Mouse (Mus musculus) lung, embryonic 16.5 days (tissue): ENCODE measurements around the gene Slc16a6. TPM values are rescaled to one million over a fixed set of nuclear protein-coding genes. Genes with fewer than 3 reads are reported as not detected.

ENCODE experiments used
- ATAC-seq: fragments of 200-750 bp; cut with Nextera tagmentation; 2 replicates; pipeline ENCODE4 v1.8.0; 2017; ENCODE audit warnings: low read depth, mild to moderate bottlenecking, moderate library complexity
- H3K27ac ChIP-seq: fragments of 300-500 bp; sonication (generic); 2 replicates; pipeline ENCODE4 v1.5.1; 2014; ENCODE audit warnings: mild to moderate bottlenecking, control low read depth, low read length
- H3K27me3 ChIP-seq: fragments of 300-500 bp; sonication (generic); 2 replicates; pipeline ENCODE4 v1.6.1; 2014; ENCODE audit warnings: low read depth, low read length, mixed read lengths; ENCODE audit not compliant: control insufficient read depth, insufficient read depth
- H3K36me3 ChIP-seq: fragments of 300-500 bp; sonication (generic); 2 replicates; pipeline ENCODE4 v1.6.1; 2014; ENCODE audit warnings: low read length; ENCODE audit not compliant: control insufficient read depth, insufficient read depth
- H3K4me1 ChIP-seq: fragments of 300-500 bp; sonication (generic); replicated peaks from 2 replicates; pipeline ENCODE4 v1.6.1; 2014; ENCODE audit warnings: low read length, mixed read lengths; ENCODE audit not compliant: control insufficient read depth, insufficient read depth
- H3K4me2 ChIP-seq: fragments of 300-500 bp; sonication (generic); 2 replicates; pipeline ENCODE4 v1.6.1; 2014; ENCODE audit warnings: low read depth, low read length, control low read depth
- H3K4me3 ChIP-seq: fragments of 300-500 bp; sonication (generic); 2 replicates; pipeline ENCODE4 v1.5.1; 2014; ENCODE audit warnings: mild to moderate bottlenecking, low read length, control low read depth
- H3K9ac ChIP-seq: fragments of 300-500 bp; sonication (generic); 2 replicates; pipeline ENCODE4 v1.6.1; 2014; ENCODE audit warnings: low read length, control low read depth
- H3K9me3 ChIP-seq: fragments of 300-500 bp; sonication (generic); 2 replicates; pipeline ENCODE4 v1.6.1; 2016; ENCODE audit warnings: low read length; ENCODE audit not compliant: control insufficient read depth
- WGBS: fragments of 180-500 bp; shearing (Covaris S2); extraction: QIAGEN DNeasy Blood & Tissue Kit; methylation state at CpG from one replicate; pipeline ENCODE4 v1.1.7; 2014; 5-methylcytosine and 5-hydroxymethylcytosine counted together
- polyA plus RNA-seq: library from polyadenylated mRNA; unstranded; fragments of >200 nt; fragmentation: Nextera tagmentation; extraction: Ambion mirVana; gene quantifications from 2 replicates; pipeline ENCODE4 v1.2.1, GENCODE M21; 2015

Slc16a6 gene
- polyA plus RNA-seq, 1 experiment from 2014 or later: 4.0 TPM

GRCm38 (mm10) chr11:109489763-109490162, 16.4 kb upstream of the Slc16a6 start:
- Histone ChIP-seq H3K36me3 (no peaks in the 10 kb centered on the region), H3K4me3 (no peak overlapping the region), H3K4me1 (no peaks in the 10 kb centered on the region), H3K9ac (no peak overlapping the region), H3K27ac (no peak overlapping the region), H3K4me2 (no peak overlapping the region), H3K27me3 (no peaks in the 10 kb centered on the region), H3K9me3 (no peaks in the 10 kb centered on the region)
- ATAC-seq: no peak
- WGBS: 66% methylated on average over 2 of the region's 2 CpGs

DNA sequence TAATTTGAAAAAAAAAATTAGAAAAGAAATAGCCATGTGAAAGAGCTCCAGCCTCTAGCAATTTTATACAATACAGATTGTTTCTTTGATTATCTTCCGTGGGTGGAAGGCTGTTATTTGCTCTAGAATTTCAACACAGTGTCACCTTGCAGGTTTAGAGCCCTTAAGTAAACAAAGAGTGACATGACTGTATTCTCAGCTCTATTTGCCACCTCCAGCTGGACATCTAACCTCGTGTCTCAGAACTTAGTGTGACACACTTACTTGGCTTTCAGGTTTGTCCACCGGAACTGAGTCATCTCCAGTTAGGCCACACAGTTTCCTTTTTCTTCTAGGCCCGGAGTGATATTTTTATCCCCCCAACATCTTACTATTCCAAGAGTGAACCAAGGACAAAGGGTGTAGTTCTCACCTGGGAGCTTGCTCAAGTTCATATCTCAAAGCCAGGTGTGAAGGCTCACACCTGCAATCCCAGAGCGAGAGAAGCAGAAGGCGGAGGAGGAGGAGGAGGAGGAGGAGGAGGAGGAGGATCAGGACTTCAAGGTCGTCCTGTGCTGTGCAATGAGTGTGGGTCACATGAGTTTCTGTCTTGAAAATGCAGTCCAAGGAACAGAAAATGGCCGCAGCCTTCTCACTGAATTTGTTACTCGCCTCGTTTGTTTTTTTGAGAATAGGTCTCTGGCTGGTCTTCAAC, 14.7 kb upstream of the Slc16a6 start:
- no peaks in the 10 kb centered on the region for H3K4me1 ChIP-seq
- no peak overlapping the region for H3K9ac ChIP-seq
- no peak overlapping the region for H3K4me3 ChIP-seq
- no peaks in the 10 kb centered on the region for H3K9me3 ChIP-seq
- 58% methylated on average over 10 of the region's 10 CpGs for WGBS
- no peak overlapping the region for H3K4me2 ChIP-seq
- no peak for ATAC-seq
- H3K27ac ChIP-seq: no peak overlapping the region
- H3K36me3 ChIP-seq: no peaks in the 10 kb centered on the region
- H3K27me3 ChIP-seq: no peaks in the 10 kb centered on the region

DNA sequence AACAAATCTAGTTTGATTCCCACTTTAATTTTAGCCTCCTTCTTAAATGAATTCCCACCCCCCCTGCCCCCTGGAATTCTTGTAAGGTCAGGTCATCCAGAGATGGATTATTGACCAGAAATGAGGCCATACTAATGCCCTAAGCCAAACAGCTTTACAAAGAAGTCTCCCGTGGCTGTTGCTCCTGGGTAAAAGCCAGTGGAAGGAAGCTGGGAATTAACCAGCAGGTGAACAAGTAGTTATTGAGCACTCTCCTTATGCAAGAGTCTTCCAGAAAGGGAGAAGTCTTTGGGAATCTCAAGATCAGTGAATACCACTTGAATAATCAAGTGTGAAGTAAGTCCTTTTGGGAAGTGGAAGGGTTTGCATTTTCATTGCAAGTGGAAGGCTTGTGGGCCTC, 13.7 kb upstream of the Slc16a6 start:
- Histone ChIP-seq H3K4me1 (no peaks in the 10 kb centered on the region), H3K4me3 (no peak overlapping the region), H3K27me3 (no peaks in the 10 kb centered on the region), H3K36me3 (no peaks in the 10 kb centered on the region), H3K9ac (no peak overlapping the region), H3K27ac (no peak overlapping the region), H3K4me2 (no peak overlapping the region), H3K9me3 (no peaks in the 10 kb centered on the region)
- no peak for ATAC-seq
- 50% methylated on average over 1 of the region's 1 CpGs for WGBS

- Histone ChIP-seq H3K36me3 (no peaks in the 10 kb centered on the region), H3K9me3 (no peaks in the 10 kb centered on the region), H3K4me1 (no peaks in the 10 kb centered on the region), H3K27ac (no peak overlapping the region), H3K27me3 (no peaks in the 10 kb centered on the region), H3K9ac (no peak overlapping the region), H3K4me3 (no peak overlapping the region), H3K4me2 (no peak overlapping the region)
- no peak for ATAC-seq
- 84% methylated on average over 15 of the region's 15 CpGs for WGBS
Observed at GRCm38 (mm10) chr11:109485398-109486045, 12.1 kb upstream of the Slc16a6 start.

DNA sequence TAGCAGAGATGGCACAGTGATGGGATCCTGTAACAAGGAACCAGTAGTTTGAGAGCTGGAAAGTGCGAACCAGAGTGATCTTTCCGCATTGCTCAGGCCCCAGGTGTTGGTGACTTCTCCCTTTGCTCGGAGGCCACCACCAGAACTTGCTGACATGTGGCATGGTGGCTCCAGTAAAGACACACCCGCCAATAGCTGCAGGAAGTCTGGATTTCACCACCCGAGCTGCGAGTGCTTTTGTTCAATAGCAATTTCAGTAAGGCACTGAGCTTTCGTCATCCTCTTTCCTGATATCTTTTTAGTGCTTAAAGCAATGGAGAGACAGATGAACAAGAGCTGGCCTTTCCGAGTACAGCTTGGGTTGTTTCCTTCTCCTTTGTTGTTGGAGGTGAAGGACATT, 7.0 kb upstream of the Slc16a6 start:
- H3K27me3 ChIP-seq: no peaks in the 10 kb centered on the region
- H3K4me2 ChIP-seq: no peak overlapping the region
- WGBS: 78% methylated on average over 8 of the region's 8 CpGs
- no peaks in the 10 kb centered on the region for H3K36me3 ChIP-seq
- H3K4me3 ChIP-seq: no peak overlapping the region
- H3K4me1 ChIP-seq: no peaks in the 10 kb centered on the region
- no peak overlapping the region for H3K9ac ChIP-seq
- no peaks in the 10 kb centered on the region for H3K9me3 ChIP-seq
- no peak overlapping the region for H3K27ac ChIP-seq
- no peak for ATAC-seq

DNA sequence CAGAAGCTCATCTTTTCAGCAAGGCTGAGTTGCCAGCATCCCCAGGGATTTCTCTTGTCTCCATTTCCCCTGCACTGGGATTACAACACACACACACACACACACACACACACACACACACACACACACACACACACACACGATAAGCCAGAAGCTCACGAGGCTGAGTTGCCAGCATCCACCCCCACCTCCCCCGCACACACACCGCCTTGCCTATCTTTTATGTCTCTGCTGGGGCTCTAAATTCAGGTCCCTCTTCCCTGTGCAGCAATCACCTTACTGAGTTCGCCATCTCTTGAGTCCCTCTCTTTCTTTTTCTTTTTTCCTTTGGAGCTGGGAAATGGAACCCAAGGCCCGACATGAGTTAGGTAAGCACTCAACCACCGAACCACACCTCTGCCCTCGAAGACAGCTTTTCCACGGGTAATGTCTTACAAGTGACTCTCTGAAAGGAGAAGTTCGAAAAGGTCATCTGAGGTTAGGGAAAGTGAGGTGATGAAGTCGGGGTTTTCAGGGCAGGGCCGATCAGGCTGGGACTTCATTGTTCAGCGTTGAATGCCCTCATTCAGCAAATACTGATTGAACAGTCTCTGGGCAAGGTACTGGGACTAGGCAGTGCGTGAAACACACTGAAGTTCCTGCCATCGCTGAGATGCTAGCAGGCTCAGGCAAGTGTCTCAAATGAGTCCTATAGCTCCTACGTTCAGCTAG, 6.3 kb upstream of the Slc16a6 start:
- Histone ChIP-seq H3K9ac (no peak overlapping the region), H3K4me2 (no peak overlapping the region), H3K27ac (no peak overlapping the region), H3K36me3 (no peaks in the 10 kb centered on the region), H3K27me3 (peaks cover under 1% of the 10 kb centered on the region; the same call in 1 of the 2 replicates), H3K4me3 (no peak overlapping the region), H3K4me1 (no peaks in the 10 kb centered on the region), H3K9me3 (no peaks in the 10 kb centered on the region)
- ATAC-seq: no peak
- WGBS: 66% methylated on average over 16 of the region's 16 CpGs

- Histone ChIP-seq H3K4me2 (no peak overlapping the region), H3K9ac (no peak overlapping the region), H3K4me3 (no peak overlapping the region), H3K9me3 (no peaks in the 10 kb centered on the region), H3K4me1 (peaks cover 4% of the 10 kb centered on the region; the same call in 1 of the 2 replicates), H3K27ac (no peak overlapping the region), H3K36me3 (no peaks in the 10 kb centered on the region), H3K27me3 (peaks cover 4% of the 10 kb centered on the region; the same call in 1 of the 2 replicates)
- WGBS: 41% methylated on average over 16 of the region's 16 CpGs
- no peak for ATAC-seq
Observed at GRCm38 (mm10) chr11:109477606-109478380, 4.4 kb upstream of the Slc16a6 start.

DNA sequence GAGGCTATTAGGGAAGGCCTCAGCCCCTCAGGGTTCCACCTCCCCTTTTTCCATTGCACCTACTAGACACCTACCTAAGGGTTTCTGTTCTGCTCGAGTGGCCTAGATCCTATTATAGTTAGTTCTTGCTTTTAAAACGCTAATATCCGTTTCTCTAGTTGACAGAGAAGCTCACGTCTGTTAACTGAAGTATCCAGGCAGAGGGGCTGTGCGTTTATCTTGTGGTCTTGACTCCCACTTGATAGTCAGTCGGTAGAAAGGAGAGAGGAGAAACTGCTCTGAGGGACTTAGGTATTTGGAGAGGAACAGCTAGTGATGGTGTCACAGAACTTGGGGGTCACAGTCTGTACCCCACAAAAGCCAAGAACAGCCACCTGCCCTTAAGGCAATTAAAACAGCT, 3.3 kb upstream of the Slc16a6 start:
- 47% methylated on average over 6 of the region's 6 CpGs for WGBS
- Histone ChIP-seq H3K9me3 (no peaks in the 10 kb centered on the region), H3K27me3 (peaks cover 4% of the 10 kb centered on the region; the same call in 1 of the 2 replicates), H3K4me3 (no peak overlapping the region), H3K9ac (no peak overlapping the region), H3K4me1 (peaks cover 10% of the 10 kb centered on the region; the same call in 1 of the 2 replicates), H3K4me2 (no peak overlapping the region), H3K36me3 (no peaks in the 10 kb centered on the region), H3K27ac (no peak overlapping the region)
- no peak for ATAC-seq

DNA sequence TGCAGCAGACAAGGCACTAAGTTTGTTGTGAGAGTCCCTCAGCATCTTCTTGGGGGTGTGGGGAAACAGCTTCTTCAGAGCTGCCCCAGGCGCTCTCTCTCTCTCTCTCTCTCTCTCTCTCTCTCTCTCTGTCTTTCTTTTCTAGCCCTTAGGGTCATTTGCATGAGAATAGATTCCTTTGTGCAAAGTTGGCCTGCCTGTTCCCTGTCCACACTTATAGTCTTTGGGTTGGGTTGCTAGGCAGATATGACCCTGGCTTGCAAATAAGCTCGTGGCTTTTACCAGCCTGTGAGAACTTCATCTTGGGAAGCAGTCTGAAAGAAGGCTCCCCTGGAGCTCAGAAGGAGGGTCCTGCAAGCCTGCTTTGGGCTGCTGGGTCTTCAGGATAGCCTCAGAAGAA, 2.8 kb upstream of the Slc16a6 start:
- no peaks in the 10 kb centered on the region for H3K36me3 ChIP-seq
- no peak overlapping the region for H3K4me2 ChIP-seq
- H3K4me1 ChIP-seq: peaks cover 13% of the 10 kb centered on the region; the same call in 1 of the 2 replicates
- H3K9ac ChIP-seq: no peak overlapping the region
- 61% methylated on average over 2 of the region's 2 CpGs for WGBS
- no peak overlapping the region for H3K27ac ChIP-seq
- H3K9me3 ChIP-seq: no peaks in the 10 kb centered on the region
- H3K27me3 ChIP-seq: peaks cover 4% of the 10 kb centered on the region; the same call in 1 of the 2 replicates
- no peak overlapping the region for H3K4me3 ChIP-seq
- ATAC-seq: no peak
